Mouse (Mus musculus): ENCODE data around the gene Atp1a4. TPM values are rescaled to one million over a fixed set of nuclear protein-coding genes. Genes with fewer than 3 reads are reported as not detected.

Atp1a4 gene
- polyA plus RNA-seq, 1 experiment, result 1.2 TPM

DNA sequence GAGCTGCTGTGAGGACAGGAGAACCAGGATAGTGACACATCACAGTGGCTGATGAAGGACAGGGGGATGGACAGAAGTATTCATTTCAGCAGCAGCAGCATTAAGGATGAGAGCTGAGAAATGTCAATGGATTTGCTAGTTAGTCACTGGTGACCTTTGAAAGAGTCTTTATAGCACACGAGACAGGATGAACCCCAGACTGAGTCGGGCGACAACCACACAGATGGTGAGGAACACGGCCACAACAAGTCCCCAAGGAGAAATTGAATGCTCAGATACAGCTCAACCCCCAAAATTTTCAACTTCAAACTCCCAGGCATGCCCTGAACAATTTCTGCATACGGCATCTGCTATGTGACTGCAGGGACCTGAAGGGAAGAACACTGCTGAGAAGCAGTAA is 28.5 kb upstream of the Atp1a4 start:
- 76% methylated on average over 5 of the region's 5 CpGs for WGBS
- no peaks in the 10 kb centered on the region for H3K4me1 ChIP-seq (ENCODE audit: control insufficient read depth, insufficient read depth, low read length)
- TF ChIP-seq POLR2A (IDR thresholded peaks at IDR 0.05; ENCODE audit: borderline replicate concordance, extremely low read depth, low read depth, low read length) (no peak), CTCF (IDR thresholded peaks at IDR 0.05; ENCODE audit: insufficient read depth, low read length) (no peak)
- no peak overlapping the region for H3K4me3 ChIP-seq (replicated peaks; ENCODE audit: extremely low read depth, low read depth, low read length)
- DNase-seq, result no peak

DNA sequence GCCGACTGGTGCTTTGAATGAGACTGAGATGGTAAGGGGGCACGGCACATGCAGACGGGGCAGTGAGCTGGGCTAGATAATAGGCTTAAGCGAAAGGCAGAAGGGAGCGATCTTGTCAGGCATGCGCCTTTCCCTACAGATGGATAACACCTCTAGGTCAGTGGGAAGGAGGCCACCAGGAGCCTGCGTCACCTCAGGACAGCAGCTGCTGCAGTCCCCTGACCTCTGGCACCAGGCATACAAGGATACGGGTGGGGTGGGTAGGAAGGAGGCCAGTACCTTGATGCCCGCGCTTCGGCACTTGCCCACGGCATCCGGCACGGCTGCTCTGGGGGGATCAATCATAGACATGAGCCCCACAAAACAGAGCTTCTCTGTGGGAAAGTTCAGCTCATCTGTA is 26.0 kb upstream of the Atp1a4 start:
- WGBS, result 84% methylated on average over 14 of the region's 14 CpGs
- no peaks in the 10 kb centered on the region for H3K4me1 ChIP-seq (ENCODE audit: control insufficient read depth, insufficient read depth, low read length)
- TF ChIP-seq POLR2A (IDR thresholded peaks at IDR 0.05; ENCODE audit: borderline replicate concordance, extremely low read depth, low read depth, low read length), result no peak
- TF ChIP-seq CTCF (IDR thresholded peaks at IDR 0.05; ENCODE audit: insufficient read depth, low read length), result no peak
- H3K4me3 ChIP-seq (replicated peaks; ENCODE audit: extremely low read depth, low read depth, low read length), result no peak overlapping the region
- no peak for DNase-seq

DNA sequence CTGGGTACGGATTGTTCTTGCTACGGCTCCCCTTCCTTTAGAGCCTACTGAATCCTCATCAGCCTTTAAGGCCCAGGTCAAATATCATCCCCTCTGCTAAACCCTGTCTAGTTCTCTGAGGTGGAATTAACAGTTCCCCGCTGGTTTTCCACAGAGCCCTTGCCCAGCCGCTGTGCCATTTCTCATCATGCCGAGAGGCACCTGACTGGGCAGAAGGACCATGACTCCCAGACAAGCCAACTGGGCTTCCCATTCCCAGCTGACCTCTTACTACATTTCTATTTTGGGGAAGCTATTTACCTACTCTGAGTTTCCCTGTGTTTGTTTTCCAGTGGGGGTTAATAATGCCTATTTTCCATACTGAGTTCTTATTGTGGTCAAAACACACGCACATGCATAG is 24.9 kb upstream of the Atp1a4 start:
- no peak for DNase-seq
- TF ChIP-seq POLR2A (IDR thresholded peaks at IDR 0.05; ENCODE audit: borderline replicate concordance, extremely low read depth, low read depth, low read length), result no peak
- no peak for TF ChIP-seq CTCF (IDR thresholded peaks at IDR 0.05; ENCODE audit: insufficient read depth, low read length)
- H3K4me3 ChIP-seq (replicated peaks; ENCODE audit: extremely low read depth, low read depth, low read length), result no peak overlapping the region
- no peaks in the 10 kb centered on the region for H3K4me1 ChIP-seq (ENCODE audit: control insufficient read depth, insufficient read depth, low read length)
- 91% methylated on average over 6 of the region's 6 CpGs for WGBS

DNA sequence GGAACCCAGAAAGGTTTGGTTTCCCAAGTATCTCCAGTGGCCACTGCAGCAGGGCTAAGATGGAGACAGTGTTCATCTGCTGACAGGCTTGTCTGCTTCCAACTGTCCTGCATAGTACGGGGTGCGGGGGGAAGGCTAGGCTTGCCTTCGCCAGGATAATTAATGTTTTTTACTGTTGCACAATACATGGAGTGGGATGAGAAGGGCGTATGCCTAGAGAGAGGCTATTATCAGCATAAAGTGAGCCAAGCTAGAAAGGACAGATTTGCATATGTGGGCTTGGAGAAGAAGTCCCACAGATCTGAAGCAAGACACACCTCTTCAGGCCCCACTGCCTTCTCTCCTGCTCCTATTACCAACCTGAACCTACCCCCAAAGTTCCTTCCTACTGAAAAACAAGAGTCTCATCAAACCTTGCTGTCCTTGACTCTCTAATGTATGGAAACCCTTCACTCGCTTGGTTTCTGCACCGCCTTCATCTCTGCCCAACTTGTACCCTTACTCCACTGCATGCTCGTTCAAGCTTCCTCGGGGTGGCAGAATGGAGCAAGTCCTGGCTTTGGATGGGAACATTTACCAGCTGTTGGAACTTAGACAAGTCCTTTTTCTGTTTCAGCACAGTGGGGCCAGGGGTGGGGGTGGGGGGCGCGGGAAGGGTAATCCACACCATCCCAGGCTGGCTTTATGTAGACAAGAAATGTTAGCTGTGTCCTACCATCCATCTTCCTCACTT is 23.5 kb upstream of the Atp1a4 start:
- Histone ChIP-seq H3K4me3 (replicated peaks; ENCODE audit: extremely low read depth, low read depth, low read length) (no peak overlapping the region), H3K4me1 (ENCODE audit: control insufficient read depth, insufficient read depth, low read length) (no peaks in the 10 kb centered on the region)
- 70% methylated on average over 10 of the region's 10 CpGs for WGBS
- no peak for DNase-seq
- TF ChIP-seq POLR2A (IDR thresholded peaks at IDR 0.05; ENCODE audit: borderline replicate concordance, extremely low read depth, low read depth, low read length) (no peak), CTCF (IDR thresholded peaks at IDR 0.05; ENCODE audit: insufficient read depth, low read length) (peak; percentile 12; the same call in 1 of the 2 replicates)

DNA sequence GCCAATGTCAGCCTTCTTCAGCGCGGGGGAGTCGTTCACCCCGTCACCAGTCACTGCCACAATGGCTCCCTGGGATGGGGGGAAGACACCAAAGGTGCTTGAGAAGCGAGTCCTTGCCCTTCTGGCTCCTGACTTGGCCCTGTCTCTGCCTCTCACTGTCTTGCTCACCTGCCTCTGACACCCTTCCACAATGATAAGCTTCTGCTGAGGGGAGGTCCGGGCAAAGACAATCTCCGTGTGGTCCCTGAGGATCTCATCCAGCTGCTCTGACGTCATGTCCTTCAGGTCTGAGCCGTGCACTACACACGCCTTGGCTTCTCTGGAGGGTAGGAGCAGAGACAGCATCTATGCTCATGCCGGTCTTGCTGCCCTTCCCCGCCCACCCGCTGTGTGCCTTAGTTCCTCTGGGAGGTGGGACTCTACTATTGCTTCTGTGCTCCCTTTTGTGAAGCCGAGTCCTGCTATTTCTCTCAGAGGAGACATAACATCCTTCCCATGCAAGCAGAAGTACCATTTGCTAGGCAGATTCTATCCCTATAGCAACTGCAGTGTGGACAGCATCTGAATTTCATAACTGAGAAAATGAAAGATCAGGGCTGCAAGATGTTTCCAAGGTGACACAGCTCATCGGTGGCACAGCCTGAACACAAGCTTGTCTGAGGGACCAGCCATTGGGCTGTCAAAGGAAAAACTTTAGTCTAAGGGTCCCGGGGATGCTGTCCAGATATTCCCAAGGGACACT is 21.7 kb upstream of the Atp1a4 start:
- Histone ChIP-seq H3K4me3 (replicated peaks; ENCODE audit: extremely low read depth, low read depth, low read length) (no peak overlapping the region), H3K4me1 (ENCODE audit: control insufficient read depth, insufficient read depth, low read length) (no peaks in the 10 kb centered on the region)
- 79% methylated on average over 16 of the region's 16 CpGs for WGBS
- no peak for TF ChIP-seq POLR2A (IDR thresholded peaks at IDR 0.05; ENCODE audit: borderline replicate concordance, extremely low read depth, low read depth, low read length)
- no peak for TF ChIP-seq CTCF (IDR thresholded peaks at IDR 0.05; ENCODE audit: insufficient read depth, low read length)
- no peak for DNase-seq

DNA sequence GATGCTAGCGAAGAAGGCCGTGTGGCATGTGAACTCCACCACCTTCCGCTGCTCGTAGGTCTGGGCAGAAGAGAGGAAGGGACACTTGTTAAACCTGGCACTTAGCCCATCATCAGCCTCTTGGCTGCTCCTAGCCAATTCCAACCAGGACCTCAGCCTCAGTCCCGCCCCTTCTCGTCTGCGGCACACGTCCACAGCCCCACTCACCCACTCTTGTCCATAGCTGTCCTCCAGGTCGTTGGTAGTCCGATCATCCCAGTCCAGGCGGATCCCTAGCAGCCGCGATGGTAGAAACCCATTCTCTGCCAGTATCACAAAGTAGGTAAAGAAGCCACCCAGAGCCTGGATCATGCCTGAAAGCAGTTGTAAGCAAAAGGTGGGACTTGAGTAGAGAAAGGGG is 20.1 kb upstream of the Atp1a4 start:
- Histone ChIP-seq H3K4me1 (ENCODE audit: control insufficient read depth, insufficient read depth, low read length) (no peaks in the 10 kb centered on the region), H3K4me3 (replicated peaks; ENCODE audit: extremely low read depth, low read depth, low read length) (no peak overlapping the region)
- 83% methylated on average over 13 of the region's 13 CpGs for WGBS
- no peak for TF ChIP-seq POLR2A (IDR thresholded peaks at IDR 0.05; ENCODE audit: borderline replicate concordance, extremely low read depth, low read depth, low read length)
- no peak for TF ChIP-seq CTCF (IDR thresholded peaks at IDR 0.05; ENCODE audit: insufficient read depth, low read length)
- no peak for DNase-seq

DNA sequence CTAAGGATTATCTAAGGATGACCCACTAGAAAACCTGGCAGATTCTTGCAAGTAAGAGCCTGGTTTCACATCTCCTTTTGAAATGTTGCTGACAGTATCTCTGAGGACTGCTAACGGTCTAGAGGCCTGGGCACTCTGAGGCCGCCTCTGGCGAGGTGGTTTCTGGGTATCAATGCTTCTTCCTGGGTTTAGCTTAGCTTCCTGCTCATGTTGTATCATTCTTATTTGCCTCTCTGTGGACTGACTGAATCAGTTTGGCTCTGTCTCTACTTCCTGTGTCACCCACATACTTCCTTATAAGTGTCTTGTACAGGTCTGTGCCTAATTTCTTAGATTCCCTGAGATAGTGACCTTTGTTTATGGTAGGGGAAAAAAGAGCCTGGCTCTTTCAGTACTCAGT is 19.0 kb upstream of the Atp1a4 start:
- no peak for DNase-seq
- no peaks in the 10 kb centered on the region for H3K4me1 ChIP-seq (ENCODE audit: control insufficient read depth, insufficient read depth, low read length)
- 46% methylated on average over 3 of the region's 3 CpGs for WGBS
- TF ChIP-seq CTCF (IDR thresholded peaks at IDR 0.05; ENCODE audit: insufficient read depth, low read length) (no peak), POLR2A (IDR thresholded peaks at IDR 0.05; ENCODE audit: borderline replicate concordance, extremely low read depth, low read depth, low read length) (no peak)
- H3K4me3 ChIP-seq (replicated peaks; ENCODE audit: extremely low read depth, low read depth, low read length), result no peak overlapping the region

DNA sequence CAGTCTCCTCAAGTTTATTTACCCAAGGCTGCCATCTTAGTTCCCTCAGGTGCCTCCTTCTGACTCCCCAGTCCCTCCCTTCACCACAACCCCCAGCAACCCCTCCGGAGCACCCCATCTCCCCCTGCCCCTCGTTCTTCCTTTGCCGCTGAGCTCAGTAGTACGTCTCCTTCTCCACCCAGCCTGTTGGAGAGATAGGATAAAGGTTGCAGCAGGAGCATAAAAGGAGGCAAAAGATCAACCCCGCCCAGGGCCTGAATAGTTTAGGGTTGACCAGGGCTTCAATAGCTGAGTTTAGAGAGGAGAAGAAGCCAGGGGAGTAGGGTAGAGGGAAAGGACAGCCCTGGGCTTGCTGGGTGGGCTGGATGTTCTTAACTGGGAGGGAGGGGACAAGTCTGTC is 16.3 kb upstream of the Atp1a4 start:
- 73% methylated on average over 5 of the region's 5 CpGs for WGBS
- no peak for DNase-seq

DNA sequence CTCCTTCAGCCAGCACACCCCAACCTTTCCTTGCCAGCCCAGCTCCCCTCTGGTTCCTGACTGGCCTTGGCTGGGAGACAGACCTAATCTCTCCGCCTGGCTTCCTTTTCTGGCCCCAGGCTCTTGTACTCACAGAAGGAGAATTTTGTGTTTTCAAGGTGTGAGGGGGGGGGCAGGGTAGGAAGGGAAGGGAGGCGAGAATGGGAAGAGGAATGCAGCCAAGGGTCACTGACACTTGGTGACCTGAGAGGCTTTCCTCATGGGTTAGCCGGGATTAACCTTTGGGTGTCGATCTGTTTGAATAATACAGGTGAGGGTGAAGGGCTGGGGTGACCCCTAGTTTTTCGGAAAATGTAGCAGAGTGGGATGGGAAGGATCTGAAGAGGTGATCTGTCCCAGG is 15.9 kb upstream of the Atp1a4 start:
- no peaks in the 10 kb centered on the region for H3K4me1 ChIP-seq (ENCODE audit: control insufficient read depth, insufficient read depth, low read length)
- no peak overlapping the region for H3K4me3 ChIP-seq (replicated peaks; ENCODE audit: extremely low read depth, low read depth, low read length)
- no peak for DNase-seq
- 47% methylated on average over 5 of the region's 5 CpGs for WGBS
- no peak for TF ChIP-seq POLR2A (IDR thresholded peaks at IDR 0.05; ENCODE audit: borderline replicate concordance, extremely low read depth, low read depth, low read length)
- TF ChIP-seq CTCF (IDR thresholded peaks at IDR 0.05; ENCODE audit: insufficient read depth, low read length), result no peak

More for the DNA sequence above, 16.3 kb upstream of the Atp1a4 start:
- no peak overlapping the region for H3K4me3 ChIP-seq (replicated peaks; ENCODE audit: extremely low read depth, low read depth, low read length)
- no peak for TF ChIP-seq POLR2A (IDR thresholded peaks at IDR 0.05; ENCODE audit: borderline replicate concordance, extremely low read depth, low read depth, low read length)
- TF ChIP-seq CTCF (IDR thresholded peaks at IDR 0.05; ENCODE audit: insufficient read depth, low read length), result no peak
- H3K4me1 ChIP-seq (ENCODE audit: control insufficient read depth, insufficient read depth, low read length), result no peaks in the 10 kb centered on the region

DNA sequence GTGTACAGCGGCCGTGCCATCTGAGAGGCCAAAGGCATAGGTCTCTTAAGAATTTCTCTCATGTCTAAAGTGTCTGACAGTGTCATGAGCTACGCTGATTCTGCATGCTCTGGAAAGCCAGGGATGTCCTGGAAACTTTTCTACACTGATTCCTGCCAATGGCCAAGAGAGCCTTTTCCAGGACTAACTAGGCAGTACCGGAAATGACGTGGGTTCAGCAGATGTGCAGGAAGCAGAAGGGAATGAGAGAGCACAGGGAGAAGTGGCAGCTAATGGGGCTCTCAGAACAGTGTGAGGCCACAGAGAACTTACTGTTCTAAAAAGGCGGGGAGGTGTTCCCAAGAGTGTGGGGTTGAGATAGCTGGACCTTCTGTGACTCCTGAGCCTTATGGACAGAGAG is 15.2 kb upstream of the Atp1a4 start:
- H3K4me1 ChIP-seq (ENCODE audit: control insufficient read depth, insufficient read depth, low read length), result no peaks in the 10 kb centered on the region
- 79% methylated on average over 6 of the region's 6 CpGs for WGBS
- no peak for TF ChIP-seq CTCF (IDR thresholded peaks at IDR 0.05; ENCODE audit: insufficient read depth, low read length)
- TF ChIP-seq POLR2A (IDR thresholded peaks at IDR 0.05; ENCODE audit: borderline replicate concordance, extremely low read depth, low read depth, low read length), result no peak
- no peak for DNase-seq
- H3K4me3 ChIP-seq (replicated peaks; ENCODE audit: extremely low read depth, low read depth, low read length), result no peak overlapping the region

Measured in lung, adult 2 months (tissue).